Mouse (Mus musculus): Measurements from ENCODE around the gene Ackr4. TPM values are rescaled to one million over a fixed set of nuclear protein-coding genes. Genes with fewer than 3 reads are reported as not detected.
A peak's percentile ranks its signal among the peaks of the same experiment; 100 is the strongest.

The Ackr4 gene
- total and polyA plus RNA-seq, 3 experiments = 0.10 to 0.27 TPM; not detected in 1

DNA sequence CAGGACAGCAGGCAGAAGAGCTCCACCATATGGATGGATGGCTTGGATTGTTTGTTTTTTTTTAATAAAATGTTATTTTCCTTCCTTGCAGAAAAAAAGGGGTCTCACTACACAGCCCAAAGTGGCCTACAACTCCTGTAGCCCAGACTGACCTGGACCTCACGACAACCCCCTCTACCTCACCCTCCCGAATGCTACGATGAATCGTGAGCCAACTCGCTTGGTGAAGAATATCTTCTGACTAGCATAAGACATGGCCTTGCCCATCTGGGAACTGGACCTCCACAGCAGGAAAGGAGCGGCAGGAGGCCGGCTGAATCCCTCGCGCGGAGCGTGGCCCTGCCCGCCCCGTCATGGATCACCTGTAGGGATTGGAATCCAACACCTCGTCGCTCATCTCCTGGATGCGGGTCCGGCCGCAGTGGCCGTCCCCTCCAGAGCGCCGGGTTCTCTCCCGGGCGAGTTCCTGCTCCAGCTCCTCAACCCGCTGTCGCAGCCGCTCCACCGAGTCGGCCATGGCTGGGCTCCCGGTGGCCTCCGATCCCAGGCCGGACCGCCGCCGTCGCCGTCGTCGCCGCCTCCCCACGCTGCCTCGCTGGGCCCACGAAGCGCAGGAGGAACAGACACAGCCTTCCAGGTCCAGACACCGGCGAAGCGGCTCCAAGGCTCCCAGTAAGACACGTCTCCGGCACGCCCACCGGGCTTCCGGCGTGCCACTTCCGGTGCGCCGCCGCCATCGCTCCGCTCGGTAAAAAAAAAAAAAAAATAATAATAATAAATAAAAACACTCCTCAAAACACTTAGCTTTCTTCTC, 64.1 kb downstream of the Ackr4 start, which contains the start of gene Uba5:
TSS of gene Uba5 (minus strand) at position 705 of the 814 bp plus-strand sequence.
- peaks cover 0 to 10% of the 10 kb centered on the region in 2 experiments; a peak in 2 of 4 replicates for H3K36me3 ChIP-seq (ENCODE audit: control insufficient read depth in 1 of 2, insufficient read depth in 2 of 2, low read length in 2 of 2)
- H3K9me3 ChIP-seq (replicated peaks; ENCODE audit: insufficient read depth, low read length) = no peaks in the 10 kb centered on the region
- peak within 1 kb of the TSS; percentile 87 to 90 for H3K4me3 ChIP-seq (ENCODE audit: control insufficient read depth in 1 of 2, insufficient read depth in 1 of 2, low read depth in 2 of 2, low read length in 2 of 2)
- no peaks in the 10 kb centered on the region for H3K27me3 ChIP-seq (ENCODE audit: control insufficient read depth in 1 of 2, insufficient read depth in 2 of 2, low read length in 2 of 2)
- H3K27ac ChIP-seq (ENCODE audit: control insufficient read depth, low read depth, low read length) = peak within 1 kb of the TSS; percentile 78
- DNase-seq (ENCODE audit: low read depth, low spot score) = peak; percentile 87
- peaks cover 17% of the 10 kb centered on the region for H3K79me2 ChIP-seq (ENCODE audit: control insufficient read depth, insufficient read depth, low read length, poor library complexity)
- TF ChIP-seq TAL1 (IDR thresholded peaks at IDR 0.05; ENCODE audit: low read length) = no peak
- peak; percentile 78 for TF ChIP-seq NELFE (IDR thresholded peaks at IDR 0.05; ENCODE audit: low read depth, low read length)
- no peak for TF ChIP-seq MYB (IDR thresholded peaks at IDR 0.05; ENCODE audit: low read depth, low read length)
- TF ChIP-seq TCF12 (IDR thresholded peaks at IDR 0.05; ENCODE audit: low read depth, low read length) = 0 out of 2 replicates have a peak, but pooled peaks have one; percentile 21
- TF ChIP-seq NRF1 (IDR thresholded peaks at IDR 0.05; ENCODE audit: insufficient read depth, low read depth, low read length, poor library complexity, severe bottlenecking) = no peak
- no peak for TF ChIP-seq SMC3 (IDR thresholded peaks at IDR 0.05; ENCODE audit: low read depth, low read length)
- TF ChIP-seq MXI1 (IDR thresholded peaks at IDR 0.05; ENCODE audit: low read depth, low read length) = peak; percentile 60; the same call in 1 of the 2 replicates
- TF ChIP-seq CHD1 (IDR thresholded peaks at IDR 0.05; ENCODE audit: low read depth, low read length) = 0 out of 2 replicates have a peak, but pooled peaks have one; percentile 4
- peak; percentile 40 to 67; a peak in 3 of 4 replicates for TF ChIP-seq POLR2A (IDR thresholded peaks at IDR 0.05; ENCODE audit: control insufficient read depth in 1 of 2, insufficient read depth in 1 of 2, low read depth in 1 of 2, low read length in 2 of 2, poor library complexity in 1 of 2)
- TF ChIP-seq ZNF384 (IDR thresholded peaks at IDR 0.05; ENCODE audit: low read depth, low read length) = no peak
- peak; percentile 50 for TF ChIP-seq POLR2AphosphoS2 (IDR thresholded peaks at IDR 0.05; ENCODE audit: low read length)
- TF ChIP-seq MEF2A (IDR thresholded peaks at IDR 0.05; ENCODE audit: extremely low read depth, insufficient replicate concordance, low read depth, low read length, poor library complexity, severe bottlenecking) = no peak
- peak; percentile 57 for TF ChIP-seq ZMIZ1 (IDR thresholded peaks at IDR 0.05; ENCODE audit: low read depth, low read length)
- peak within 1 kb of the TSS; percentile 88 for H3K9ac ChIP-seq (ENCODE audit: control insufficient read depth, low read depth, low read length, poor library complexity, severe bottlenecking)
- H3K4me1 ChIP-seq (ENCODE audit: control insufficient read depth in 1 of 2, insufficient read depth in 2 of 2, low read length in 2 of 2) = peaks cover 0 to 6% of the 10 kb centered on the region in 2 experiments; a peak in 2 of 4 replicates

DNA sequence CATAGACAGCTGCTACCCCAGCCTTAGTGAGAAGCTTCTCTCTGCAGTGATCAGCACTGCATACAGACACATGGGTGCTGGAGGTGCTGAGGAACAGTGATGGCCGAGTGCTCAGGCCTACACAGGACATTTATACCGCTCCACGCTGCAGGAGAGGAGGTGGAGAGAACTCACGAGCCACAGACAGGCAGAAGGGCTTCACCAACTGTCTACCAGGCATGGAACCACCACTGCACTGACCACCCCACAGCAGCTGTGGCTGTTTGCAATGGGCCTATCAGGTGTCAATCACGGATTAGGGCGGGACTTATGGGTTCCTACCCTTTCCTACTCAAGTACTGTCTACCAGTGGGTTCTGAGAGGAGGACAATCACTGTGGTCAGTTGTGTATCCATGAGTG, 75.7 kb downstream of the Ackr4 start:
- no peak for TF ChIP-seq MXI1 (IDR thresholded peaks at IDR 0.05; ENCODE audit: low read depth, low read length)
- TF ChIP-seq POLR2A (IDR thresholded peaks at IDR 0.05; ENCODE audit: control insufficient read depth in 1 of 2, insufficient read depth in 1 of 2, low read depth in 1 of 2, low read length in 2 of 2, poor library complexity in 1 of 2) = no peak
- no peak for TF ChIP-seq NRF1 (IDR thresholded peaks at IDR 0.05; ENCODE audit: insufficient read depth, low read depth, low read length, poor library complexity, severe bottlenecking)
- no peak for TF ChIP-seq TCF12 (IDR thresholded peaks at IDR 0.05; ENCODE audit: low read depth, low read length)
- no peak for TF ChIP-seq UBTF (IDR thresholded peaks at IDR 0.05; ENCODE audit: borderline replicate concordance, insufficient read depth, low read depth, low read length)
- TF ChIP-seq MAX (IDR thresholded peaks at IDR 0.05; ENCODE audit: low read length) = no peak
- DNase-seq (ENCODE audit: low read depth, low spot score) = no peak
- Histone ChIP-seq H3K9me3 (replicated peaks; ENCODE audit: insufficient read depth, low read length) (no peaks in the 10 kb centered on the region), H3K4me3 (ENCODE audit: control insufficient read depth in 1 of 2, insufficient read depth in 1 of 2, low read depth in 2 of 2, low read length in 2 of 2) (no peak overlapping the region), H3K27me3 (ENCODE audit: control insufficient read depth in 1 of 2, insufficient read depth in 2 of 2, low read length in 2 of 2) (no peaks in the 10 kb centered on the region), H3K4me1 (ENCODE audit: control insufficient read depth in 1 of 2, insufficient read depth in 2 of 2, low read length in 2 of 2) (no peaks in the 10 kb centered on the region), H3K36me3 (ENCODE audit: control insufficient read depth in 1 of 2, insufficient read depth in 2 of 2, low read length in 2 of 2) (peaks cover 0 to 18% of the 10 kb centered on the region in 2 experiments; a peak in 2 of 4 replicates), H3K9ac (ENCODE audit: control insufficient read depth, low read depth, low read length, poor library complexity, severe bottlenecking) (no peak overlapping the region), H3K79me2 (ENCODE audit: control insufficient read depth, insufficient read depth, low read length, poor library complexity) (no peaks in the 10 kb centered on the region), H3K27ac (ENCODE audit: control insufficient read depth, low read depth, low read length) (no peak overlapping the region)
